Mouse (Mus musculus): Measurements from ENCODE around the gene Vgll4.

- no peak for TF ChIP-seq CTCF (IDR thresholded peaks at IDR 0.05; ENCODE audit: borderline replicate concordance, extremely low read depth, insufficient read depth, insufficient read length)
- TF ChIP-seq POLR2A (IDR thresholded peaks at IDR 0.05; ENCODE audit: borderline replicate concordance, extremely low read depth, insufficient read depth, insufficient read length, poor library complexity, severe bottlenecking) = no peak
Measured at GRCm38 (mm10) chr6:114974331-114974730, 4.5 kb upstream of the Vgll4 start.
